Mouse (Mus musculus): Measurements from ENCODE around the gene Atf7. TPM values are rescaled to one million over a fixed set of nuclear protein-coding genes. Genes with fewer than 3 reads are reported as not detected.
A peak's percentile ranks its signal among the peaks of the same experiment; 100 is the strongest.

Gene Atf7
- total RNA-seq, 2 experiments from 2014 or later, result 85.3 to 97.2 TPM

DNA sequence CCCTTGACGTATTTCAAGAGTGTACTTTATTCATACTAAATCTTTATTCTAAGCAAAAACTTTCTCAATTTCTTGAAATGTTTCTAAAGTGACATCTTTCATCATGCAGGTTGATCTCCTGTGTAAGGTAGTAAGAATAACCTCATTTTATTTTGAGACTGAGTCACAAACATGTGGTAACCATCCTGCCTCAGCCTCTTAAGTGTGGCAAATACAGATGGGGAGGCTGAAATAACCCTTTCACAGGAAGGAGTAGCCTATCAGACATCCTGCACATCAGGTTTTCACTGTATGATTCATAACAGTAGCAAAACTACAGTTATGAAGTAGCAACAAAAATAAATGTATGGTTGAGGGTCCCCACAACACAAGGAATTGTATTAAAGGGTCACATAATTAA is 69.7 kb downstream of the Atf7 start:
- DNase-seq (ENCODE audit: low spot score in 2 of 2), result no peak

DNA sequence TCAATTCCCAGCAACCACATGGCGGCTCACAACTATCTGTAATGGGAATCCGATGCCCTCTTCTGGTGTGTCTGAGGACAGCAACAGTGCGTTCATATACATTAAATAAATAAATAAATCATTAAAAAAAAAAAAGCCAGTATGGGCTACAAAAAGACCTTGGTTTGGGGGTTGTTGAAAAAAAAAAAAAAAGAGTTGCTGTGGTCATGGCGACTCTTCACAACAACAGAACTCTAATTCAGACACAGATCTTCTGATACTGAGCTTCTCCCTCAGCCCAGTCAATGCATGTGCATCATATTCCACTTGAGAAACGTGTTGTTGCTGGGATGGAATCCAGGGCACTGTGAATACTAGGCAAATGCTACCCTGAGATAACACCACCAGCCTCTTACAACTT is 72.7 kb downstream of the Atf7 start:
- DNase-seq (ENCODE audit: low spot score in 2 of 2), result no peak

DNA sequence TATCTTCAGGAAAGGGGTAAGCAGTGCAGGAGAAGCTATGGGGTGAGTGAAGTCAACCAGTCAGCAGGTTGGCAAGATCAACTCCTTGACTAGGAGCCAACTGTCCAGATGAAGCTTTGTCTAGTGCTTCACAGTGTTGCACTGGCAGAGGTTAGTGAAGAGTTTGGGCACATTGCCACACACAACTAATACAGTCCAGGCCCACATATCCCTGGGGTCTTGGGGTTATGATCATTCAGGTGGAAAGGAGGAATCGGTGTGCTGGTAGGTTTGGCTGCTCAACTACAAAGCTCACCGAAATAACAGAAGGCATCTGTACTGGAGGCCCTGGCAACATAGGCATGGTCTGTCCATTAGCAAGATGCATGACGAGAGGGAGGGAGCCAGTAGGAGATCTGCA is 77.8 kb downstream of the Atf7 start:
- DNase-seq (ENCODE audit: low spot score in 2 of 2), result no peak

DNA sequence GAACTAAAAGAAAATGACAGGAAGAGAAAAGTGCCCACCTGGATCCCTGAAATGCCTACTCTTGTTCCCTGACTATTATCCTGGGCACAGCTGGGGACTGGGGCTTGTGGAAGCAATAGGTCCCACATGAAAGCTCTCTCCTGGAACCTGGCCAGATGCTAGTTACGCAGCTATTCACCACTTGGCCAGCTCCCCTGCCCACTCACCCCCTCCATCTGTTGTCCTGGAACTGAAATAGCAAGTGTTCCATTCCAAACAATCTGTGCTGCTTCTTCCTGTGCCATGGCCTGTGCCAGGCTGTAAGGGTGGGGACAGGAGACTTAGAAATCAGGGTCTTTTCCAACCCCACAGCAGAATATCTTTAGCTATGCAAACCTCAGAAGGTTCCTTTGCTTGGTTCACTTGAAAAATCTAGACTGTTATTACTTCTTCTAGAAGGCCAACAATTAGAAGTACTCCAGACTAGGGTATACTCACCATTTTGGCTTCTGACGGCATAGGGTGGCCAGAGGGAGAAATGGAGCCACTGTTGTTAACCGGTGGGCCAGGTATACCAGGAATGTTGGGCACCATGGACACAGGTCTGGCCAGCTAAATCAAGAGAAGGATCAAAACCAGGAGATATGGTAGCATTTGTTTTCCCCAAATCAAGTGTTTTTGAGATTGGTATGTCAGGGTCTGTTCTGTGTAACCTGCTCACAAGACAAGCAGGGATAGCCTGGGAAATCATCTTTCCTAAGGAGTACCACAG is 78.4 kb downstream of the Atf7 start:
- peak in 1 of 2 experiments; percentile 51 for DNase-seq (ENCODE audit: low spot score in 2 of 2)

DNA sequence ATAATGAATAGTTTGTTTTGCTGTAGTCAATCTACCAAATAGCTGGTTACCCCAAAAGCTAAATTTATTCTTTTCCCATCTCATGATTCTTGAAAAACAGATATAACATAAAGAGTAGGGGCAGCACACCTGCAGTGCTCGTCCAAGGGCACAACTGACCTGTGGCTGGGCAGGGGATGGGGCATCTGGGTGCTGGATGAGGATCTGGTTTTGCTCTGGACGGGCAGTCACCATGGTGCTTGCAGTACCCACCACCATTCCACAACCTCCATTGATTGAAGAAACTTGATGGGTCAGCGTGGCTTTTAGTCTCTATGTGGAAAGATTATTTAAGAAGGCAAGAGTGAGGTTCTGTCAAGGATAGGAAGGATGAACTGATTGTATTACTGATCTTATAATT is 79.0 kb downstream of the Atf7 start:
- DNase-seq (ENCODE audit: low spot score in 2 of 2), result no peak

DNA sequence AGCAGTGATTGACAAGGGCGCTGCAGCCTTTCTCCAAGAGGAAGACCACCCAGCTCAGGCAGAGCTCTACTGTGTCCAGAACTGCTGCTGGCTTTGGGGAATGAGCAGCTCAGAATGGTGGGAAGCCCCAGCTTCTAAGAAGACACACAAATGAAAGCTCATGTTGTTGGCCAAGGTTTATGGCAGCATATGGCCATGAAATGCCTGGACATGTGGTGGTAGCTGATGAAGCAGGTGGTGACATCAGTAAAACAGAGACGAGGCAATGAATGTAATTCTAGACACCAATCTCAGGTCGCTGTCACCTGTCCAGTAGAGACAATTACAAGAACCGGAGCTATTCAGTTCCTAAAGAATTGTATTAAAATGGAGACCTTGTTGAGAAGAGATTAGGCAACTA is 80.5 kb downstream of the Atf7 start:
- no peak for DNase-seq (ENCODE audit: low spot score in 2 of 2)

DNA sequence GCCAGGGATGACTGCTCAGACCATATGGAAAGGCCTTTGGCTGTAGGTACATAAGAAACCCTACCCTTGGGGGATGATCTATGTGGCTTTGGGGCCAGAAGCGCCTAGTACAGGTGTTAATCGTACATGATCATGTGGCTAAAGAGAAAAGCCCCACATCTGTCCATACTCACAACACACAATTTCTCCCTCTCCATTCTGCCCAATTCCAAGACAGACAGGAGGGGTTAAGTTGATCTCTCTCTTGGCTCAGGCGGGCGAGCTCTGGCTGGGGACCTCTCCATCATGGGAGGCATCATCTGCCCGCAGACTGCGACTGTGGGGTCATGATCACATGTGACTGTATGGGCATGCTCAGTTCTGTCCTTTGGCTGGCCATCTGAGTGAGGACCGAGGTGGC is 91.3 kb downstream of the Atf7 start:
- no peak for DNase-seq (ENCODE audit: low spot score in 2 of 2)

DNA sequence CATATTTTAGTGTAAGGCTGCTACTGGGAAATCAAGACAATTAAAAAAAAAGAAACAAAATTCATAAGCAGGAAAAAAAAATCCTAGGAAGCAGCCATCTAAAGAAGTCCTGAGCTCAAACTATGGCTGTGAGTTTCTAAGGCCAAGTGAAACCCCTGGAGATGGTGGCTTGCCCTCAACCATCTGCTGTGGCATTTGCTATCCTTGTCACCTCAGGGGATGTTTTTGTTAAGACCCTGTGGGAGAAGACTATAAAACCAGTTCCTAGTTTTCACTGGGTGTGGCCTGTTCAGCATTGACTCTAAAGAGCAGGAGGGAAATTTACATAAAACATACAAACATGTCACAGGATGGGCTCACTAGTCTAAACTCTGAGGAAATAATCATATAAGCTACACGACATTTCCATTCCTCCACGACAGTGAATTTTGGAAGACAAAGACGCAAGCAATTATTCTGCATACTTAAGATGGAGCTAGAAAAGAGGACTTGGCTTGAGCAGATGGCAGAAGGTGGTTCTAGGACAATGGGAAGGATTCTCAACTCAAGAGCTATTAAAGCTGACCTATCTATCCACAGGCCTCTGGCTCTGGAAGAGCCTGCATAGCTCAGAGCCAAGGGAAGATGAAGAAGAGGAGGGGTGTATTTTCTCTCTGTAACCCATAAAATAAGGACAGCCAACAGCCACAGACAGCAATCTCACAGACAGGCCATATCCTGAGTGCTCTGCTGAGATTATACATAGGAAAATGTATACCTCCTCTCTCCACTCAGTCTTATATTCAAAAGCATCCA is 93.0 kb downstream of the Atf7 start:
- DNase-seq (ENCODE audit: low spot score in 2 of 2), result no peak

DNA sequence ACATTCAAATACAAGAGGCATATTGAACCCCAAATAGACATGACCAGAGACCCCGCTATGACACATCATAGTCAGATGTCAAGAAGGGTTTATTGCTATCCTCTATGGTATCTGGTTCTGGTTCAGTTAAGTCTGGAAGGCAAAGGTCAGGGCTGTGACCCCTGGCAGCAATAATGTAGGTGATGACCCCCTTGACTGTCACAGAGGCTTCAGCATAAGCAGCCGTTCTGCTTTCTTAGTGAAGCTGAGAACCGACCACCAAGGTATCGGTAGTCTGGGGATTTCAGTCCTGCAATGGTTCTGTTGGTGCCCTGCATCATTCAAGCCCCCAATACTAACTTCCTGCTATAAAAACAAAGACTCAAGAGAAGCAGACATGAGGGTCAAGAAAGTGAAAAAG is 93.7 kb downstream of the Atf7 start:
- DNase-seq (ENCODE audit: low spot score in 2 of 2), result no peak

DNA sequence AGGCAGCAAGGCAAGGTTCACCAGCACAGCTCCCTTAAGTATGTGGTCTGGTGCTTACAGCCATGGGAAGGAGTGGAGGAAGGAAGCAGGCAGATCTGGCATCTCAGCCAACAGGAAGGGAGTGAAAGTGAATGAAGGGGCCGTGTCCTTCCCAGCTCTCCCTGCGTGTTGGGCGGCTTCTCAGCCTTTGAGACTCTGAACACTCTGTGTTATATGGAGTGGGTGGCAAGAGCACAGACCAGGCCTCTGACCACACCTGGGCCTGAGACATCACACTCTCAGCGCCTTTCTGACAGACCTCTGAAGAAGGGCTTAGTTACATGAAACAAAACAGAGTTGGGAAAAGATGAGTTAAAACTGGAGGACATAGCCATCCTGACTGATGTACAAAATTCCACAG is 94.7 kb downstream of the Atf7 start:
- no peak for DNase-seq (ENCODE audit: low spot score in 2 of 2)

DNA sequence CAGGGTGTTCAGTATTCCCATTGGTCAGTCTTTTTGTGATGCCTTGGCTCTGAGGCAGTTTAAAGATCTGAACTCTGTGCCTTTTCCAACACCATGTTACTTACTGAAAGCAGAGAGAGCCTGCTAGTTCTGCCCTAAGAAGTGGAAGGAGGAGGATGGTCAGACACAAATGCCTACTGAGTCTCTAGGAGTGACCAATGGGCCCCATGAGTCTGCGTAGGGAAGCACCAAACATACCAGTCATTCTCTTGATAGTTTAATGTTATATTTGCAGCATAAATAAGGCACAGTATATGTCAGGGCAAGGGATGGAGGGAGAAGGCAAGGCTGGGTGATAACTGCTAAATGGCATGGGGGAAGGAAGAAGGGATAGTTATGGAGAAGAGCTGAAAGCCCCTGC is 96.9 kb downstream of the Atf7 start:
- DNase-seq (ENCODE audit: low spot score in 2 of 2), result no peak

DNA sequence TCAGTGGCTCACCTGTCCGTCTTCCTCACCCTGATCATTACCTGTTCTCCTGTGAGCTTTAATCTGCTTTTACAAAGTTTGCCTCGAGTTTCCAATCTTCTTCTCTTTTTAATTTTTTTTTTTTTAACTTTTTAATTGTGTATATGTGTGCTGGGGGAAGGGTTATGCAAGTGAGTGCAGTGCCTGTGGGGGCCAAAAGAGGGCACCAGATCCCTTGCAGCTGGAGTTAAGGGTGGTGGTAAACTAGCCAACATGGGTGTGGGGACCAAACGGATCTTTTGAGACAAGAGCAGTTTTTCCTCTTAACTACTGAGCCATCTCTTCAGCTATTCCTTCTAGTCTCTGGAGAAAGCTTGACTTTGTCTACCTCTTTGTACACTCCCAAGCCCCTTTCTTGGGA is 97.3 kb downstream of the Atf7 start:
- DNase-seq (ENCODE audit: low spot score in 2 of 2), result no peak

DNA sequence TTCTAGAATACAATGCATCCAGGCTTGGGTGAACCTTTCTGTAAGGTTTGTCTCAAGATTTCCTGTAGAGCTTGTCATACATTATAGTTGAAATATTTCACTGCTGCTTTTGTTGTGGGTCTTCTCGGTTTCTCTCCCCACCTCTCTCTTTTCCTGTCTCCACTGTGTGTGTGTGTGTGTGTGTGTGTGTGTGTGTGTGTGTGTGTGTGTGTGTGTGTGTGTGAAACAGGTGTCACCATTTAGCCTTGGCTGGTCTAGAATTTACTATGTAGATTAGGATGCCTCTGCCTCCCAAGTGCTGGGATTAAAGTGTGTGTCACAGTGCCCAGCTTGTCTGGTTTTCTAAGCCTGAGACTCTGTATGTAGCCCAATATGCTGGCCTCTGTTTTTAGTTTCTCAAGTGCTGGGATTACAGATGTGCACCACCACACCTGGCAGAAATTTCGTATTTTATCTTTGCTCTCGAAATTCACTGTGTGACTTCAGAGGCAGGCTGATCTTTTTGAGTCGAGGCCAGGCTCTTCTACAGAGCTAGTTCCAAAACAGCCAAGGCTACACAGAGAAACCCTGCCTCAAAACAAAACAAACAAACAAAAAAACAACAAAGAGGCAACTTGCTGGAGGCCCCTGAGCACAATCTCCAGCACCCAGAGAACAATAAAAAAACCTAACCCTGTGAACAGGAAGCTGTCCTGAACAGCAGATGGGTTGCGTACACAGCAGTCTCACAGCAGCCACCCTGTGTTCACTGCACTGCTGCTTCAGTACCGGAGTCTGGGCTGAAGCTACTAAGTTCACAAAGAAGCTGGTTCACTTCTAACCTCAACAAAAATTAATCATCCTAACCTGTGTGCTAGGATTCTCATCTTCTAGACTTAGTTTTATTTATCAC is 98.9 kb downstream of the Atf7 start:
- no peak for DNase-seq (ENCODE audit: low spot score in 2 of 2)

DNA sequence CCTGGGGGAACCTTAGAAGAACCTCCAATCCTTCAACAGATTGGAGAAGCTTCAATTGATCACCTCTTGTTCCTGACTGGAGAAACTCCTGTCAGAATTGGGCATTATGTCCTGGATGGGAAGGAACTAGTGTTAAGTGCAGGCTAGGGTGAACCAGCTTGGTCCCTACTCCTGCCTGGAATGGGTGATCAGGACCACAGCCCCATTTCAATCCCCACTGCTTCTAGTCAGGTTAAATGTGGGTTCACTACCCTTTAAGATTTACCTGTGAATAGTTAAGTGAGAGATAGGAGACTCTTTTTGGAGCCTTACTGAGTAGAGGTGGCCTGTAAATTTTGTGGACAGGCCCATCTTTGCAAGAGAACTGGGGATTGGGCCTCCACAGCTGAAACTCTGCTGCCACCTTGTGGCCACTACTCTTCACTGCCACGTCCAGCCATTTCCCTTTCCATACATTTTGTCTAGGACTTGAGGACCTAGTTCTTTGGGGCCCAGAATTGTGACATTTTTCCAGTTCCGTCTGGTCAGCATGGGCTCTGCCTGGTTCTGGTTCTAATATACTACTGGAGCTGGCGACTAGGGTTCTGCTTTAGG is 100.3 kb downstream of the Atf7 start, which contains the start of gene Npff:
Npff (minus strand) TSS at position 51 of the 594 bp plus-strand sequence.
- peak in 1 of 2 experiments; percentile 71 for DNase-seq (ENCODE audit: low spot score in 2 of 2)

DNA sequence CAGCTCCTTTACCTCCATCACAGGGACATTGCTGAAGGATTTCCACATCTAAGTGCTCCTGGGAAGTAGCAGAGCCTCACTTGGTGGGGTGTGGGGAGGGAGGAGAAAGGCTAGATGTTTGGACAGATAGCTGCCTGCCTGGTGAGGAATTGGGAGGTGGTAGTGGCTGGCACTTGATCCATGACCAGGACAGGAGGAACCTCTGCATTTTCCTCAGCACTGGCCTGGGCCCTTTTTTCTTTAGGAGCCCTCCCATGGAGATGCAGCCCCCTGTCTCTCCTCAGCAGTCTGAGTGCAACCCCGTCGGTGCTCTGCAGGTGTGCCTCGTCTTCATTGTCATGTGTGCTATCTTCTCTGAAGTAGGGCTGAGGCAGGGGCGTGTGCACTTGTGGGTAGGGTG is 103.8 kb downstream of the Atf7 start:
- no peak for DNase-seq (ENCODE audit: low spot score in 2 of 2)

DNA sequence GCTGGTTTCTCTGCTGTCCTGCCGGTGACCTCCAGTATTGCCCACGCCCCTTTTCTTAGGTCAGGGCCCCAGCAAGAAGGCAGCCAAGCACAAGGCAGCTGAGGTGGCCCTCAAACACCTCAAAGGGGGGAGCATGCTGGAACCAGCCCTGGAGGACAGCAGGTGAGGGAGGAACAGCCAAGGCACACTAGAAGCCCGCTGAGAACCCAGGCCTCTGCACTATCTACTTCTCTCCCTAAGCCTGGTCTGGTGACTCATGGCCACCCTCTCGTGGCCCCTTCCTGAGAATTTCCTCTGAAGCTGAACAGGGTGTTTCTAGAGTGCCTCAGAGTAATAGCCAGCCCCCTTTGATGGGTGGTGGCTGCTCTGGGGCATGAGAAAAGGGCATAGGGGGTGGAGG is 104.8 kb downstream of the Atf7 start:
- DNase-seq (ENCODE audit: low spot score in 2 of 2), result no peak

DNA sequence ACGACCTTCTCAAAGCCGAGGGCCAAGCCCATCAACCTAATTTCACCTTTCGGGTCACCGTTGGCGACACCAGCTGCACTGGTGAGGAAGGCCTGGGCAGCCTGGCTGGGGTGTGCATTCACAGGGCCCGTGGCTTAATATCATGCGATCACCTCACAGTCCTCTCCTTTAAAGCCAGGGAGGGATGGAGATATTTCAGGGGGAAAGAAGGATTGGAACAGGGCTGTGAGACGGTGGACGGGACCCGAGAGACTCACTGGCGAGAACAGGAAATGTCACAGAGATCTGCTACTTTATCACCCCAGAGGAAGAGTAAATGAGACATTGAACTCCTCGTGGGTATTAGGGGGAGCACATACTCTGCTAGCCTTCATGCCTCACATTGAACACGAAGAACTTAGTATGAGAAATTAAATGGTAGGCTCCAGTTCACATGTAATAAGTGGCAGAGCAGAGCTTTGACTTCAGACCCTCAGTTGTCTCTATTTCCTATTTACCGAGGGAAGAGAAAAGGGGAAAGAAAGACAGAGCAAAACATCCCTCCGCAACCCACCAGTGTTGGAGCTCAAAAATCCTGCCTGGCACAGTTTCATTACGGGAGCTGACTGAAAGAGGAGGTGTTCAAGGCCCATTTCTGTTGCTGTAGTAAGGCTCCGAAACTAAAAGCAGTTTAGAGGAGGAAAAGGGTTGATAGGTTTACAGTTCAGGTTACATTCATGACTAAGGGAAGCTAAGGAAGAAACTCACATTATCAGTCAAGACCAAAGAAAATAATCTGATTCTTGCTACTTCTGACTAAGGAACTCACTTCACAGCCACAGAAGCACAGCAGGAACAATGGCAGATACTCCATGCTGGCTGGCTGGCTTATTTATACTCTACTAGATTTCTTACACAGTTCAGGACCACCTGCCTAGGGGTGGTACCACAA is 105.8 kb downstream of the Atf7 start:
- no peak for DNase-seq (ENCODE audit: low spot score in 2 of 2)

DNA sequence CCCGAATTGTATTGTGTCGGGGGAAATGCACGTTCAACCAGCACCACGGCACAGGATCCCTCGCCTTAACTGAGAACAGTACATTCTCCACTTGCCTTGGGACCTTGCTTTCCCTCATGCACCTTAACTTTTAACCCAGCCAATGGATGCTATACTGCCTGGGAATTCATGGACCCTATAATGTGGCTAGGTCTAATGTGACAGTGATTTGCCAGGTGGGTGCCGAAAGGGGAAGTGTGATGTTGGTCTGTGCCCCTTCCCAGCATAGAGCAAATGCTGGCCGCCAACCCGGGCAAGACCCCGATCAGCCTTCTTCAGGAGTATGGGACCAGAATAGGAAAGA is 106.4 kb downstream of the Atf7 start:
- no peak for DNase-seq (ENCODE audit: low spot score in 2 of 2)

DNA sequence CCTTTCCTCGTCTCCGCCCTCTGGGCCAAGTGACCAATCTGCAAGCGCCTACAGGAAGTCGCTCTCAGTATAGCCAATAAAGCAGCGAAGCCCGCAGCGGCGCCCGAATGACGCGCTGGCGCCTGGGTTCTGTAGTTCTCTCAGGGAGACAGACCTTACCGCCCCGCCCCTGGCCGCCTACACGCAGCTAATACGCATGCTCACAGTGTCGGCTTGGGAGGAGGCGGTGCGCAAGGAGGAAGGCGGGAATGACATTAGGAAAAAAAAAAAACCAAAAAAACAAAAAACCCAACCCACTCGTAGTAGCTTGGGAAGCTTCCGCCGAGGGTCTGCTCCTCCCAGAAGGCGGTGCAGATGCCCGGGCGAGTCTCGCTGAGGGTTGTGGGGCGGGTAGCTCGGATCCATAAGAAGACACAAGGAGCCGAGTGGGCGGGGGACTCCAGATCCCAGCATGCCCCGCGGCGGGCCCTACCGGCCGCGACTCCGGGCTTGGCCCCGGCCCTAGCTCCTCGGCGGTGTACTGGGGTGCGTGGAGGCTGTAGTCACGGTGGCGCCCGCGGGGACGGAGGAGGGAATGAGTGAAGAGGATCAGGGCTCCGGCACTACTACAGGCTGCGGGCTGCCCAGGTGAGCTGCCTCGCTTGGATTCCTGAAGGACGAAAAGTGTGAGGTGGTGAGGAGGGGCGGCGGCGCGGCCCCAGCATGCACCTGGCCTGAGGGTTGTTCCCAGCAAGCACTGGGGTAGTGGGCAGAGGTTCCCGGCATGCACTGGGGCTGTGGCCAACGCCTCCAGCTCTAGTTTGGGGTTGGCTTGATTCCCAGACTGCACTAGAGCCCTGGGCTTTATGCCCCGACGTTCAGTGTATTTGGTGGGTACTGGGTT is 107.0 kb downstream of the Atf7 start, which contains the start of gene Tarbp2:
Tarbp2 (plus strand) TSS at position 217 of the 883 bp plus-strand sequence.
- DNase-seq (ENCODE audit: low spot score in 2 of 2), result peak; percentile 97 to 99
